Mouse (Mus musculus) adrenal gland, postnatal 36 days (tissue): ENCODE data around the gene Pigt. TPM values are rescaled to one million over a fixed set of nuclear protein-coding genes. Genes with fewer than 3 reads are reported as not detected.

Experiments used
- DNase-seq, 2 experiments: peaks; one replicate each; pipeline ENCODE4 v3.0.0; 2021; ENCODE audit warnings: mixed read lengths in 1 of 2
- total RNA-seq, 2 experiments: library from RNA; stranded (reverse); gene quantifications; 2 replicates each; pipeline ENCODE4 v1.2.3; 2021

Gene Pigt
- total RNA-seq, 2 experiments from 2014 or later: 74.0 to 98.3 TPM

- peak; percentile 69 to 85 for DNase-seq
Observed at GRCm38 (mm10) chr2:164486258-164487114, 10.8 kb upstream of the Pigt start.

DNA sequence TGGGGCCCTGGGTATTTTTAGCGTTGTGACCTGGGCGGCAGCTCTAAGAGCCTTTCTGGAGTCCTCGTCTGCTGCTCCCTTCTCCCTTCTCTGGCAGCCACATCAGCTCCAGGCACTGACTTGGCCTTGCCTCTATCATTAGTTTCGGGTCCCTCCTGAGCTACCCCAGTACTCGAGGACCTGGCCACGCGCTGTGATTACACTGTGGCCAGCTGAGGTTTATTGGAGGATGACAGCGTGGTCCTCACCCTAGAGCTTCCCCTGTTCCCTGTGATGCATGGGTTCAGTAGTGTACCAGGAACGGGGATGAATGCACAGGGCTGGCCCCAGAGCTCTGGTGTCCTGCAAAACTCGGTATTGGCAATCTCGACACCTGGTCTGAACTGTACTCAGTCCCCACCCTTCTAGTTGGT, 10.2 kb upstream of the Pigt start:
- DNase-seq: no peak

- no peak for DNase-seq
Observed at GRCm38 (mm10) chr2:164487812-164488211, 9.5 kb upstream of the Pigt start.

DNA sequence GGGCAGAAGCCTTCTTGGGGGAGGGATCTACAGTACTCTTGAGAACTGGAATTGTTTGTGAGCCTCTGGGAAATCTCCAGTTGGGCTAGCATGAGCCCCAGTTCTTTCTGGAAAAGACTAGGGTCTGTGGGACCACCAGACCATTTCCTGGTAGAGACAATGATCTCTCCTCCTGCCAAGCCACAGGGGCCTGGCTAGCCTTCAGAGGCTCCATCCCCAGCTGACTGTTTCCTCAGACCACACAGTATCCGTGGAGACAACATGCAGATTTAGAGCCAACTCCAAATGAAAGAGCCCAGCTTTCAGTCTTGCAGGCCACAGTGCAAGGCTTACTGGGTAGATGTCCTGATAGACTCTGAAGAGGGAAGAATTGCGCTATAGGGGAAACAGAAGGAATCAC, 3.2 kb upstream of the Pigt start:
- no peak for DNase-seq

- DNase-seq: no peak
Observed at GRCm38 (mm10) chr2:164496331-164496730, 989 bp upstream of the Pigt start.

DNA sequence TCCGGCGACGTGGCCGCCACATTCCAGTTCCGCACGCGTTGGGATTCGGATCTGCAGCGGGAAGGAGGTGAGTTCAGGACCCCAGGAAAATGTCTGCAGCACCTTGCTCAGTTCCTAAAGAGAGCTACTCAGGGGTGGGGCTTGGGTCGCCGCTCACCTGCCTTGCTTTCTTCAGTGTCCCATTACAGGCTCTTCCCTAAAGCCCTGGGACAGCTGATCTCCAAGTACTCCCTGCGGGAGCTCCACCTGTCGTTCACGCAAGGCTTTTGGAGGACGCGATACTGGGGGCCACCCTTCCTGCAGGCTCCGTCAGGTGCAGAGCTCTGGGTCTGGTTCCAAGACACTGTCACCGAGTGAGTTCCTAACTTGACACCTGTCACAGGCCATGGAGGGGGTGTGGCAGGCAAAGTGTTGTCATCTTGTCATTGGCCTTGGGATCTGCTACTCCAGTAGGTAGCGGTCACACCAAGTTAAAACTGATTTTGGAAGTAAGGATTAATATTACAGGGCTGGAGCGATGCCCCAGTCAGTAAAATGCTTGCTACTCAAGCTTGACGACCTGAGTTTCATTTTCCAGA, 460 bp downstream of the Pigt start:
- DNase-seq: no peak

DNA sequence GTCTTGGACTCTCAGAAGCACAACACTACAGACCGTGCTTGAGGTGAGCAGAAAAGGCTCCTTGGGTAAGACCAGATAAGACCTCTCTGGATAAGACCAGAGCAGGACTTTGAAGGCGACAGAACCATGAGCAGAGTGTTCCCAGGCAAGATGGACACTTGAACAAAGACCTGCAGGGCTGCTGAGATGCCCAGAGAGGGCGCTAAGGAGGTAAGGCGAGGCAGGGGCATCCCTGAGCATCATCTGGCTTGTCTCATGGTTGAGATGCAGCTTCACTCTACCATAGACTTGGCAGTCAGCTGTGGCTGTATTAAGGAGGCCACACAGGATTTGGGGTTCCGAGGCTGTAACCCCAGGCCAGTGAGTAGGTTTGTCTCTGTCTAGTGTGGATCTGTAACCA, 2.0 kb downstream of the Pigt start:
- no peak for DNase-seq

DNA sequence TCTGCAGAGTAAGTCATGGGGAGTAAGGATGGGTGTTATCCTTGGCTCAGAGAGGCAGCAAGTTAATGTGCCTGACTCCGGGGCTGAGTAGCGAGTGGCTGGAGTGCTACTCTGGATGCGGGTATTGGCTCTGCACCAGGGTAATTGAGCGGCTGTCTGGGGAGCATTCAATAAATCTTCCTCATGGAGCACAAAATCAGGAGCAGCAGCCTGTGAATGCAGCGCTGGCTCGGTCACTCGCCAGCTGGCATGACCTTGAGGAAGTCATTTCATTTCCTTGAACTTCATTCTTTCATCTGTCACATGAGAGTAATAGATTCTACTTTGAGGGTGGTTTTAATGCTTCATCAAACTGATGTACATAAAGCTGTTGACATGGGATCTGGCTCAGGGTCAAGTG, 3.2 kb downstream of the Pigt start:
- peak; percentile 83 for DNase-seq

GRCm38 (mm10) chr2:164504919-164505318, 7.6 kb downstream of the Pigt start:
- no peak for DNase-seq

DNA sequence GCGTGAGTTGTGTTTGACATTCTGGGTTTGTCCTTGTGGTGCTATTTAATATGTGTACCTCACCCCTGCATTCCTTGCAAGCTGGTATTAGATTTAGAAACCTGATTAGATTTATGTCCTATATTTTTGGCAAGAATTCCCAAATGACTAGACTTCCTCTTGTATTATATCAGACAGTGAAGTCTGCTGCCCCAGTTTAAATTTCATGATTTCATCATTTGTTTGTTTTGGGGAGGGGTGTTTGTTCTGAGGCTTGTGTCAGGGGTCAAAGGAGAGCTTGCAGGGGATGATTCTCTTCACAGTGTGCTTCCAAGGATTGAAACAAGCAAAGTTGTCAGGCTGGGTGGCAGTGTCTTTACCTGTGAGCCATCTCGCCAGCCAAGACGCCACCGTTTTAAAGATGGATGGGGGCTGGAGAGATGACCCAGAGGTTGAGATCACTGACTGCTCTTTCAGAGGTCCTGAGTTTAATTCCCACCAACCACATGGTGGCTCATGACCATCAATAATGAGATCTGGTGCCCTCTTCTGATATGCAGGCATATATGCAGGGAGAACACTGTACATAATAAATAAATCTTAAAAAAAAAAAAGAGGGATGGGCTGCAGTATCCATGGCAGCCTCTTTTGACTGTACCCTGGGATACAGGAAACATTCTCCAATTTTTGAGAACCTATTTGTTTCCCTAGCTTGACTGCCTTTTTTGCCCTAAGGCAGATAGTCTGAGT, 8.5 kb downstream of the Pigt start:
- no peak for DNase-seq

DNA sequence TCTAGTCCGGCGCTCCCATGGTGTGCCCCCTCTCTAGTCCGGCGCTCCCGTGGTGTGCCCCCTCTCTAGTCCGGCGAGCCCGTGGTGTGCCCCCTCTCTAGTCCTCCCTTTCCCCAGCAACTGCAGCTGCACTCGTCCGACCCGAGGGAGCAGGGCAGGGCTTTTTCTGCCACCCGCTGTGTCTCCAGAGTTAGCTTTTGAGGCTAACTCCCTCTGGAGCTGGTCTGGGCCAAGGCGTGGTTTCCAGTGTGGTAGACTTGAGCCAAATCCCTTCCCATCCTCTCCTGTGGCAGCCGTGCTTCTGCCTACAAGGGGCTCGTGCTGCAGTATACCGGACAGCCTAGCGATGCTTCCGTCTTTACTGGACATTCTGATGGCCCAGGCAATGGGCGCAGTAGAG, 10.5 kb downstream of the Pigt start:
- no peak for DNase-seq

GRCm38 (mm10) chr2:164510621-164511190, 13.4 kb downstream of the Pigt start:
- DNase-seq: no peak

GRCm38 (mm10) chr2:164512121-164512909, 15.0 kb downstream of the Pigt start:
- no peak for DNase-seq

- DNase-seq: peak; percentile 68 to 70
Observed at GRCm38 (mm10) chr2:164513389-164513788, 16.1 kb downstream of the Pigt start.

DNA sequence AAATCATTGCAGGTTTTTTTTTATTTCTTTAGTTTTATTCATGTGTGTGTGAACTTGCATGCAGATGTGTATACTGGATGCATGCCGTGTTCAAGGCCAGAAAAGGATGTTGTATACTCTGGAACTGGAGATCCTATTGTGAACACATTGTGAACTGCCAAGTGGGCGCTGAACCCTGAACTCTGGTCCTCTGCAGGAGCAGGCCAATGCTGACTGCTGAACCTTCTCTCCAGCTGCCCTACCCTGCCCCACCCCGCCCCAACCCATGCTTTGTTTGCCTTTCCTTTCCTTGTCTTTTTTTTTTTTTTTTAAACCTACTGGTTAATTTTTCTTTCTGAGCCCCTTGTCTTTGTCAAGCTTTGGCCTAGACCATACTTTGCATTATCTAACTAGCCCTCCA, 17.6 kb downstream of the Pigt start:
- DNase-seq: no peak

- no peak for DNase-seq
Observed at GRCm38 (mm10) chr2:164515897-164516296, 18.6 kb downstream of the Pigt start.

- no peak for DNase-seq
Observed at GRCm38 (mm10) chr2:164516592-164516991, 19.3 kb downstream of the Pigt start.

DNA sequence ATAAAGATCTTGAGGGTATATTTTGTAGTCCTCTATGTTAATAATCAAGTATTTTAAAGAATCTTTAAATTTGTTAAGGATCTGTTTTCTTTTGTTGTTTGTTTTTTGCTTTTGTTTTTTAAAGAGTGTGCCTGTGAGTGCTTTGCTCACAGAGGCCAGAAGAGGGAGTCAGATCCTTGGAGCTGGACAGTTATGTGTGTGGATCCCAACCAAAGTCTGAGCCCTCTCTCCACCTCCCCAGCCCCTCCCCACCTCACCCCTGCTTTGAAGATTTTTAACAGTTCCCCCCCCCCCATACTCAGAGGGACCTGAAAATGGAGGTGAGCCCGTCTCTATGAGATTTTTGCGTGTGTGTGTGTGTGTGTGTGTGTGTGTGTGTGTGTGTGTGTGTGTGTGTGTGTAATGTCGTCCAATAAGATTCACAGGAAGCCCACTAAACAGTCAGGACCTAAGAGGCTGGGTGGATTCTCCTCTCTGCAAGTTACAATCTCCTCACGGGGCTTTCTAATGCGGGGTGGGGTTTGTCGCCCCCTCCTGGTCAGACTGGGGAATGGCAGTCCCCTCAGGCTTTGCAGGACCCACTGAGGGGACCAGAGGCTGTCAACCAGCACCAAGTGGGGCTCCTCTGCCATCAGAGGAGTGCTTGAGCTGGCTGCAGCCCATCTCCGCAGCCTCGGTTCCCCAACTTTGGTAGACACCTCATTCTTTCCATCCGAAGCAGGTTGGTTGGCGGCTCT, 20.3 kb downstream of the Pigt start:
- peak; percentile 75 to 79 for DNase-seq

DNA sequence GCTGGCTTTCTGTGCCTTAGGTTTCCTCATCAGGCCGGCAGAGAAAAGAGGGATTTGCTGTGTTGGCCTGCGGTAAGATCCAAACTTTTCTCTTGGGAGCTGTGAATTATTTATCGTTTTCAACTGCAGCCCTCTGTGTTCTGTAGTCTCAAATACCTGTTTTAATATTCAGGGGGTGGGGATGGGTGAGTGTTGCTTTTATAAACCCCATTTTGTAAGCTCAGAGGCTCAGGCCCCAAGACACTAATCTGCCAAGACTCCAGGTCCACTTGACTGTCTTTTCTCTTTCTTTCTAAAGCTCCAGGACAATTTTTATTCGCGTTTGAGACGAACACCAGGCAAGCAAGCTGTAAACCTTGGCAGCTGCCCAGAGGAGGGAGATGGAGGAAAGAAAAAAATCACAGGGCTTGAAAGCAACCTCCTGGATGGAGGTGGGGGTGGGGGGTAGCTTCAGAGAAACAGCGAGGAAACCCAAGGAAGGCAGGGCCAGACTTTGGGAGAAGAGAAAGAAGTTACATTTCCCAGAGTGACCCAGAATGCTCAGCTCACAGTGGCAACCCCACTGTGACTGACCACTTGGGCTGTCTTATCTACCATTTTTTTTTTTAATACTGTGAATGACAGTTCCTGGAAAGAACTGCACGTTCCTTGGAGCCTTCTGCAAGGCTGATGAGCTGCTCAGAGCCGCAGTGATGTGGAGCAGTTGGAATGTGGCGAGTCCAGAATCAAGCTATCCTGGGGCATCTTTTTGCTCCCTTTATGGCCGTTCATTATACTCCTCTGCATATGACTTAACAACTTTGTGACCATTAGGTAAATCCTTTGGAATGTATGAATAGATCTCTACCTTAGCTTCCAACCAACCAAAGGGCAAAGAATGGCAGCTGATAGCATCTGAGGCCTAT, 21.2 kb downstream of the Pigt start:
- DNase-seq: no peak

DNA sequence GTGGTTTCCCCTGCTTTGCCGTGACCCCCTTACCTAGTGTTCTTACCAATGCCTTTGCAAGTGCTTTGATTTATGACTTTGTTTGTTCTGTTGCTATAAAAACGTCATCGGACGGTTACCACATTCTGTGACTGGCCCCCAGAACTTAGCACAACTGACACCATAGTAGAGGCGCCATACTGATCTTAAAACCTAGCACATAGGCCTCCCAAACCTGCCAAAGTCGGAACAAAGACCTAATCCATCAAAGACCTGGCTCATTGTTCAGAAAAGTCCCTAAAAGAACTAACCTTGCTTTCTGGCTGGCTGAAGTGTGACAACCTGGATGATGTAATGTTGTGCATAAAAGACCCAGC, 21.8 kb downstream of the Pigt start:
- no peak for DNase-seq
